Mouse (Mus musculus) heart, postnatal 14 days (tissue): ENCODE measurements around the gene Pla2g16. TPM values are rescaled to one million over a fixed set of nuclear protein-coding genes. Genes with fewer than 3 reads are reported as not detected.
A peak's percentile ranks its signal among the peaks of the same experiment; 100 is the strongest.

Experiments used
- DNase-seq, 2 experiments: peaks; one replicate each; pipeline ENCODE4 v3.0.0; 2021 to 2022
- intact Hi-C: fragments of 180-260 bp; cut with DNase I; formaldehyde crosslinking; loops from one replicate; pipeline ENCODE4 v1.15.1; 2025
- total RNA-seq, 2 experiments: library from RNA; stranded (reverse); gene quantifications; 2 replicates each; pipeline ENCODE4 v1.2.3; 2021

The Pla2g16 gene
- total RNA-seq, 2 experiments from 2014 or later, result 77.3 to 83.3 TPM

GRCm38 (mm10) chr19:7561456-7561855 is 4.2 kb downstream of the Pla2g16 start:
- intact Hi-C loops, result no loop called here
- no peak for DNase-seq

GRCm38 (mm10) chr19:7562601-7563129 is 5.4 kb downstream of the Pla2g16 start:
- intact Hi-C loops, result no loop called here
- no peak for DNase-seq

- DNase-seq, result no peak
- intact Hi-C loops, result no loop called here
These were observed 6.4 kb downstream of the Pla2g16 start for GRCm38 (mm10) chr19:7563676-7564075.

GRCm38 (mm10) chr19:7564457-7564856 is 7.2 kb downstream of the Pla2g16 start:
- intact Hi-C loops, result no loop called here
- no peak for DNase-seq

- intact Hi-C loops, result no loop called here
These were observed 9.6 kb downstream of the Pla2g16 start for GRCm38 (mm10) chr19:7566826-7567225.

GRCm38 (mm10) chr19:7568364-7568763 is 11.1 kb downstream of the Pla2g16 start:
- intact Hi-C loops, result no loop called here
- DNase-seq, result no peak

More at GRCm38 (mm10) chr19:7566826-7567225, 9.6 kb downstream of the Pla2g16 start:
- DNase-seq, result no peak

- DNase-seq, result no peak
- intact Hi-C loops, result no loop called here
These were observed 12.4 kb downstream of the Pla2g16 start for GRCm38 (mm10) chr19:7569650-7570049.

- DNase-seq, result no peak
- intact Hi-C loops, result no loop called here
These were observed 18.9 kb downstream of the Pla2g16 start for GRCm38 (mm10) chr19:7576180-7576579.

- no peak for DNase-seq
- intact Hi-C loops, result no loop called here
These were observed 20.5 kb downstream of the Pla2g16 start for GRCm38 (mm10) chr19:7577710-7578109.

- intact Hi-C loops, result no loop called here
- DNase-seq, result no peak
These were observed 23.8 kb downstream of the Pla2g16 start for GRCm38 (mm10) chr19:7581042-7581441.

GRCm38 (mm10) chr19:7583101-7583500 is 25.8 kb downstream of the Pla2g16 start:
- DNase-seq, result peak; percentile 18
- intact Hi-C loops, result no loop called here

GRCm38 (mm10) chr19:7583599-7583998 is 26.3 kb downstream of the Pla2g16 start:
- intact Hi-C loops, result no loop called here
- DNase-seq, result no peak

- intact Hi-C loops, result no loop called here
- peak; percentile 17 to 32 for DNase-seq
These were observed 28.0 kb downstream of the Pla2g16 start for GRCm38 (mm10) chr19:7585279-7585678.

GRCm38 (mm10) chr19:7585764-7586163 is 28.5 kb downstream of the Pla2g16 start:
- intact Hi-C loops, result no loop called here
- DNase-seq, result no peak

GRCm38 (mm10) chr19:7590795-7591194 is 33.5 kb downstream of the Pla2g16 start:
- no peak for DNase-seq
- intact Hi-C loops, result loop anchor here (5.0 kb wide), 1 partner anchor 33 kb away; the partner anchor contains the start of gene Pla2g16

GRCm38 (mm10) chr19:7592018-7592417 is 34.8 kb downstream of the Pla2g16 start:
- intact Hi-C loops, result loop anchor here (5.0 kb wide), 1 partner anchor 35 kb away; the partner anchor contains the start of gene Pla2g16
- DNase-seq, result peak; percentile 31 to 55

- intact Hi-C loops, result loop anchor here (1.0 to 5.0 kb wide), 2 partner anchors 66 to 153 kb away; no protein-coding TSS in a partner anchor
- peak; percentile 36 to 58 for DNase-seq
These were observed 38.3 kb downstream of the Pla2g16 start for GRCm38 (mm10) chr19:7595534-7595933.

- no peak for DNase-seq
- intact Hi-C loops, result loop anchor here (5.0 kb wide), 1 partner anchor 156 kb away; no protein-coding TSS in a partner anchor
These were observed 41.2 kb downstream of the Pla2g16 start for GRCm38 (mm10) chr19:7598481-7598880.

GRCm38 (mm10) chr19:7601551-7601950 is 44.3 kb downstream of the Pla2g16 start:
- DNase-seq, result no peak
- intact Hi-C loops, result no loop called here

GRCm38 (mm10) chr19:7604107-7604506 is 46.8 kb downstream of the Pla2g16 start:
- intact Hi-C loops, result no loop called here
- DNase-seq, result no peak

GRCm38 (mm10) chr19:7605013-7605412 is 47.8 kb downstream of the Pla2g16 start:
- no peak for DNase-seq
- intact Hi-C loops, result no loop called here

GRCm38 (mm10) chr19:7605930-7606783 is 48.9 kb downstream of the Pla2g16 start:
- intact Hi-C loops, result no loop called here
- peak; percentile 27 to 29 for DNase-seq
